Mouse (Mus musculus) lung, adult 2 months (tissue): ENCODE measurements around the gene Gm11627.

ENCODE experiments used
- CTCF ChIP-seq: fragments of 200-500 bp; IDR thresholded peaks from 2 replicates; pipeline ENCODE4 v1.5.1; 2011; ENCODE audit warnings: mild to moderate bottlenecking, low read length, control low read depth; ENCODE audit not compliant: insufficient read depth
- POLR2A ChIP-seq: fragments of 200-500 bp; IDR thresholded peaks from 2 replicates; pipeline ENCODE4 v1.6.1; 2011; ENCODE audit warnings: low read depth, mild to moderate bottlenecking, control low read depth, low read length, borderline replicate concordance; ENCODE audit errors: extremely low read depth

DNA sequence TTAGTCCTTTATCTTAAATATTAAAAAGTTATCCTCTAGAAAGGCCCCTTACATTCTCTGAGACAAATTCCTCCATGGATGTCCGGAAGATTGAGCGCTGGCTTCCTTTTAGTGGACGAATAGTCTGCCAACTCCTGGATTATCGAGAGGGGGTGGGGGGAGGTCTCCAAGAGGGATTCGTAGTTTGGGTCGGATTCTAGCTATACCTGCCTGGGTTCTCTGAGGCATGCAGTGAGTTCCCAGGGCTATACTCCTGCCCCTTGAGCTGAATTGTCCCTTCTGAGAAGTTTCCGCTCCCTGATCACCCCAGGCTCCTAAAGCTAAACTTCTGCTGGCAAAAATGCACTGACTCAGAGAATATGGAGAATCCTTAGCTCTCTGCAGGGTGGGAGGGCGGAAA lies 30.2 kb upstream of the Gm11627 start:
- TF ChIP-seq CTCF (no peak), POLR2A (no peak)
